In the genomic region with DNA sequence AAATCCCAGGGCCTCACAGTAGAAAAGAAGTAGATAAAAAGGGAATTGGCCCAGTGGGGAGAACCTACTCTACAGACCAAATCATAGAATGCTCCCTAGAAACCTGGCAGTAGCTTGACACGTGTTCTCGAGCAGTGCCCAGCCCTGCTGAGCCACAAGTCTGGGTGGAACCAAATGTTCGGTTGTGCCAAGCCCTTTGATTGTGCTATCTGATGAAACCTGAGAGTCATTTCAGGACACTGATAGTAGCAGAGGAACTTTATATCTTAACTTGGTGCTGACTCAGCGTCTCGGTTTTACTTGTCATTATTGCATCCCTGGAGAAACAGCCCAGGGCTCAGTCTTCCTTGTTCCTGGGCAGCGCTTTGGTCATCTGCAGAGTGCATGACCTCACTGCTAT, we compare ENCODE assay signal across 10 mouse cellular contexts.
DNase-seq lines count a peak whose midpoint lies in the region; ATAC-seq and TF ChIP-seq lines count a peak whose summit lies in the region.
"Had no signal": no experiment of that assay in that cellular context is flagged by ENCODE, and none has a peak within 500 bp of the region (broad histone marks: within the 10 kb centered on the region; RNA-seq: fewer than 3 reads in every experiment).

No protein-coding gene starts in this region.

- TF ChIP-seq POLR2A in cerebellum, adult 2 months (IDR thresholded peaks at IDR 0.05; ENCODE audit: borderline replicate concordance, insufficient read depth, low read length): no peak

- H3K27ac ChIP-seq in midbrain, embryonic 11.5 days (ENCODE audit: low read depth, low read length): no peak overlapping the region
- H3K27ac ChIP-seq in midbrain, postnatal 0 days (ENCODE audit: low read depth, low read length): no peak overlapping the region
- no peak overlapping the region for H3K27ac ChIP-seq in cerebellum, adult 2 months (ENCODE audit: insufficient read depth, low read length)
- no peak overlapping the region for H3K27ac ChIP-seq in liver, embryonic 11.5 days (ENCODE audit: low read depth, low read length)
- no peak overlapping the region for H3K27ac ChIP-seq in hindbrain, embryonic 13.5 days

- no peak for ATAC-seq in midbrain, embryonic 11.5 days (ENCODE audit: low FRiP score)
- ATAC-seq in midbrain, postnatal 0 days (ENCODE audit: low FRiP score): no peak
- peak; percentile 45 for ATAC-seq in liver, embryonic 11.5 days (replicated peaks; ENCODE audit: low FRiP score)
- no peak for ATAC-seq in hindbrain, embryonic 13.5 days (ENCODE audit: low FRiP score)

- WGBS in midbrain, embryonic 11.5 days: 94% methylated on average over 6 of the region's 6 CpGs
- 89% methylated on average over 6 of the region's 6 CpGs for WGBS in midbrain, postnatal 0 days
- WGBS in cerebellum, adult 2 months: 36% methylated on average over 6 of the region's 6 CpGs
- 57% methylated on average over 6 of the region's 6 CpGs for WGBS in liver, embryonic 11.5 days
- 93% methylated on average over 6 of the region's 6 CpGs for WGBS in hindbrain, embryonic 13.5 days

- no peaks in the 10 kb centered on the region for H3K9me3 ChIP-seq in midbrain, embryonic 11.5 days (ENCODE audit: control insufficient read depth, low read length)
- H3K9me3 ChIP-seq in midbrain, postnatal 0 days (ENCODE audit: low read length): no peaks in the 10 kb centered on the region
- H3K9me3 ChIP-seq in liver, embryonic 11.5 days (ENCODE audit: control insufficient read depth, low read length): no peaks in the 10 kb centered on the region
- H3K9me3 ChIP-seq in hindbrain, embryonic 13.5 days: no peaks in the 10 kb centered on the region

- no peak overlapping the region for H3K9ac ChIP-seq in midbrain, embryonic 11.5 days (ENCODE audit: low read length)
- no peak overlapping the region for H3K9ac ChIP-seq in midbrain, postnatal 0 days (replicated peaks; ENCODE audit: low read length, poor library complexity, severe bottlenecking)
- H3K9ac ChIP-seq in liver, embryonic 11.5 days (ENCODE audit: low read depth, low read length): no peak overlapping the region
- no peak overlapping the region for H3K9ac ChIP-seq in hindbrain, embryonic 13.5 days

- TF ChIP-seq CTCF in midbrain, postnatal 0 days (IDR thresholded peaks at IDR 0.05): no peak
- TF ChIP-seq CTCF in cerebellum, adult 2 months (IDR thresholded peaks at IDR 0.05; ENCODE audit: borderline replicate concordance, insufficient read depth, low read depth, low read length): no peak

- H3K4me1 ChIP-seq in midbrain, embryonic 11.5 days (ENCODE audit: control insufficient read depth, insufficient read depth, low read length): no peaks in the 10 kb centered on the region
- no peaks in the 10 kb centered on the region for H3K4me1 ChIP-seq in midbrain, postnatal 0 days (ENCODE audit: insufficient read depth, low read length)
- no peaks in the 10 kb centered on the region for H3K4me1 ChIP-seq in cerebellum, adult 2 months (ENCODE audit: control insufficient read depth, insufficient read depth, low read length)
- H3K4me1 ChIP-seq in liver, embryonic 11.5 days (replicated peaks; ENCODE audit: control insufficient read depth, insufficient read depth, low read length): no peaks in the 10 kb centered on the region; the same call in 1 of the 2 replicates
- H3K4me1 ChIP-seq in hindbrain, embryonic 13.5 days (replicated peaks): no peaks in the 10 kb centered on the region

- no peaks in the 10 kb centered on the region for H3K27me3 ChIP-seq in midbrain, embryonic 11.5 days (ENCODE audit: control insufficient read depth, insufficient read depth, low read length)
- no peaks in the 10 kb centered on the region for H3K27me3 ChIP-seq in midbrain, postnatal 0 days (ENCODE audit: insufficient read depth, low read length)
- H3K27me3 ChIP-seq in cerebellum, adult 2 months (ENCODE audit: control insufficient read depth, insufficient read depth, low read length): no peaks in the 10 kb centered on the region
- no peaks in the 10 kb centered on the region for H3K27me3 ChIP-seq in liver, embryonic 11.5 days (replicated peaks; ENCODE audit: control insufficient read depth, insufficient read depth, low read length)
- no peaks in the 10 kb centered on the region for H3K27me3 ChIP-seq in hindbrain, embryonic 13.5 days

- peak; percentile 75 for DNase-seq in midbrain, embryonic 11.5 days (ENCODE audit: low spot score, missing footprints)
- DNase-seq in midbrain, postnatal 0 days (ENCODE audit: low spot score): no peak
- DNase-seq in cerebellum, adult 2 months: peak; percentile 34 to 57
- DNase-seq in liver, embryonic 11.5 days (ENCODE audit: low spot score): no peak
- DNase-seq in right cerebral cortex, adult 18-20 months: no peak
- no peak for DNase-seq in ovary, postnatal 14 days (ENCODE audit: low spot score)
- DNase-seq: kidney, postnatal 4 days; thymus, adult 18-20 months had no signal

- H3K4me2 ChIP-seq in midbrain, embryonic 11.5 days: no peak overlapping the region
- no peak overlapping the region for H3K4me2 ChIP-seq in midbrain, postnatal 0 days (ENCODE audit: low read depth, low read length, poor library complexity, severe bottlenecking)
- H3K4me2 ChIP-seq in liver, embryonic 11.5 days: no peak overlapping the region
- H3K4me2 ChIP-seq in hindbrain, embryonic 13.5 days: no peak overlapping the region

- H3K4me3 ChIP-seq in midbrain, embryonic 11.5 days (ENCODE audit: low read depth, low read length): no peak overlapping the region
- H3K4me3 ChIP-seq in midbrain, postnatal 0 days (ENCODE audit: low read depth, low read length): no peak overlapping the region
- no peak overlapping the region for H3K4me3 ChIP-seq in cerebellum, adult 2 months (replicated peaks; ENCODE audit: insufficient read depth, low read depth, low read length)
- H3K4me3 ChIP-seq in liver, embryonic 11.5 days (ENCODE audit: low read depth, low read length): no peak overlapping the region
- no peak overlapping the region for H3K4me3 ChIP-seq in hindbrain, embryonic 13.5 days
- H3K4me3 ChIP-seq: erythroblast, embryonic 14.5 days had no signal

- H3K36me3 ChIP-seq in midbrain, embryonic 11.5 days (ENCODE audit: control insufficient read depth, insufficient read depth, low read length): no peaks in the 10 kb centered on the region; the same call in 1 of the 2 replicates
- no peaks in the 10 kb centered on the region; the same call in 1 of the 2 replicates for H3K36me3 ChIP-seq in midbrain, postnatal 0 days (ENCODE audit: insufficient read depth, low read length)
- H3K36me3 ChIP-seq in liver, embryonic 11.5 days (ENCODE audit: control insufficient read depth, insufficient read depth, low read length): peaks cover 2% of the 10 kb centered on the region; the same call in 1 of the 2 replicates
- H3K36me3 ChIP-seq in hindbrain, embryonic 13.5 days: peaks cover 3% of the 10 kb centered on the region

Comparison
In these comparisons a context has a peak if more than half of its experiments do, and no peak if none do; other contexts are left out.
1. DNase-seq: peak in midbrain, embryonic 11.5 days (single experiment) and cerebellum, adult 2 months (2 of 2); none in midbrain, postnatal 0 days (single experiment), liver, embryonic 11.5 days (single experiment), right cerebral cortex, adult 18-20 months (single experiment) and ovary, postnatal 14 days (single experiment).